Mouse (Mus musculus) kidney, embryonic 14.5 days (tissue): ENCODE measurements around the gene Nudt8. TPM values are rescaled to one million over a fixed set of nuclear protein-coding genes. Genes with fewer than 3 reads are reported as not detected.

Source experiments
- ATAC-seq: fragments of 200-750 bp; cut with Nextera tagmentation; 2 replicates; pipeline ENCODE4 v1.8.0; 2017; ENCODE audit warnings: moderate number of reproducible peaks, mild to moderate bottlenecking, moderate TSS enrichment, moderate library complexity; ENCODE audit not compliant: low FRiP score, low TSS enrichment
- H3K27ac ChIP-seq: fragments of 300-500 bp; sonication (generic); 2 replicates; pipeline ENCODE4 v1.5.1; 2014; ENCODE audit warnings: low read depth, mild to moderate bottlenecking, low read length, moderate library complexity, mixed read lengths
- H3K27me3 ChIP-seq: fragments of 300-500 bp; sonication (generic); 2 replicates; pipeline ENCODE4 v1.6.1; 2014; ENCODE audit warnings: mild to moderate bottlenecking, low read length; ENCODE audit not compliant: control insufficient read depth, insufficient read depth
- H3K36me3 ChIP-seq: fragments of 300-500 bp; sonication (generic); 2 replicates; pipeline ENCODE4 v1.6.1; 2014; ENCODE audit warnings: low read length, mixed read lengths; ENCODE audit not compliant: control insufficient read depth, insufficient read depth
- H3K4me1 ChIP-seq: fragments of 300-500 bp; sonication (generic); 2 replicates; pipeline ENCODE4 v1.6.1; 2014; ENCODE audit warnings: low read length, mixed read lengths; ENCODE audit not compliant: control insufficient read depth, insufficient read depth
- H3K4me2 ChIP-seq: fragments of 300-500 bp; sonication (generic); replicated peaks from 2 replicates; pipeline ENCODE4 v1.6.1; 2014; ENCODE audit warnings: low read depth, mild to moderate bottlenecking, low read length
- H3K4me3 ChIP-seq: fragments of 300-500 bp; sonication (generic); 2 replicates; pipeline ENCODE4 v1.5.1; 2014; ENCODE audit warnings: mild to moderate bottlenecking, low read length
- H3K9ac ChIP-seq: fragments of 300-500 bp; sonication (generic); 2 replicates; pipeline ENCODE4 v1.6.1; 2014; ENCODE audit warnings: low read depth, mild to moderate bottlenecking, low read length, moderate library complexity
- H3K9me3 ChIP-seq: fragments of 300-500 bp; sonication (generic); 2 replicates; pipeline ENCODE4 v1.6.1; 2016; ENCODE audit warnings: low read length; ENCODE audit not compliant: control insufficient read depth
- WGBS: fragments of 180-500 bp; shearing (Covaris S2); extraction: QIAGEN DNeasy Blood & Tissue Kit; methylation state at CpG from one replicate; pipeline ENCODE4 v1.1.7; 2014; 5-methylcytosine and 5-hydroxymethylcytosine counted together
- polyA plus RNA-seq: library from polyadenylated mRNA; unstranded; fragments of >200 nt; fragmentation: Nextera tagmentation; extraction: Ambion mirVana; gene quantifications from 2 replicates; pipeline ENCODE4 v1.2.1, GENCODE M21; 2014

Nudt8 gene
- polyA plus RNA-seq, 1 experiment from 2014 or later = 37.6 TPM

DNA sequence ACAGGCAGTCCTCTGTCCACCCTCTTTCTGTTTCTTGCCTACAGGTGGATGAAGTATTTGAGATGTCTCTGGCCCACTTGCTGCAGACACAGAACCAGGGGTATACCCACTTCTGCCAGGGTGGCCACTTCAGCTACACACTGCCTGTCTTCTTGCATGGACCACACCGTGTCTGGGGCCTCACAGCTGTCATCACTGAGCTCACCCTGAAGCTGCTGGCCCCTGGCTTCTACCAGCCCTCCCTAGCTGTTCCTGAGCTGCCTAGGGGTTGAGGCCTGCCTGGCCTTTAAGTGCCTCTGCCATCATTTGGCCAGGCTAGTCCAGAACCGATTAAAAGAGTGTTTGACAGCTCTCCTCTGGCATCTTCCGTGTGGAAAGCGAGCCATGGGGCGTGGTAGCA, 1.4 kb downstream of the Nudt8 start:
- no peak for ATAC-seq
- Histone ChIP-seq H3K4me1 (peaks cover 26% of the 10 kb centered on the region), H3K4me3 (no peak overlapping the region), H3K27ac (no peak overlapping the region), H3K9me3 (no peaks in the 10 kb centered on the region), H3K4me2 (no peak overlapping the region), H3K27me3 (no peaks in the 10 kb centered on the region), H3K36me3 (peaks cover 10% of the 10 kb centered on the region), H3K9ac (no peak overlapping the region)
- 76% methylated on average over 5 of the region's 5 CpGs for WGBS

DNA sequence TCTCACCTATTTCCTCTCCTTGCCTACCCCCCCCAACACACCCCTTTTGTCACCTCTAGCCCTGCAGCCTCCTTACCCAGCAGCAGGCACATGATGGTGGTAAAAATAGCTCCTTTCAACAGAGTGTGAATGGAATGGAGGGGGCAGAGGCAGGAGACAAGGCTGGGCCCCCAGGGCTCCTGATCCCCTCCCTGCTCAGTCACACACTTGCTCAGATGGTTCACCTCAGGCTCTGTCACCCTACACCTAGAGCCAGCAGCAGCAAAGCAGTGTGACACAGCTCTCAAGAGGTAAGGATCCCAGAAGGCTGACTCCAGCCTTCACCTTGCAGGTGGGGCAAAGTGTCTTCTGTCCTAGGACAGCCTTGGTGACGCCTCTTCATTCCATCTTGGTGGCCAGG, 2.7 kb downstream of the Nudt8 start, which contains the start of gene Doc2g:
TSS of gene Doc2g (plus strand) at position 202 of the 400 bp plus-strand sequence.
- Histone ChIP-seq H3K27ac (no peak within 1 kb of the TSS), H3K4me1 (peaks cover 21% of the 10 kb centered on the region), H3K4me2 (no peak within 1 kb of the TSS), H3K9ac (no peak within 1 kb of the TSS), H3K27me3 (no peaks in the 10 kb centered on the region), H3K9me3 (no peaks in the 10 kb centered on the region), H3K4me3 (no peak within 1 kb of the TSS), H3K36me3 (peaks cover 24% of the 10 kb centered on the region)
- WGBS = 67% methylated on average over 1 of the region's 1 CpGs
- ATAC-seq = no peak

DNA sequence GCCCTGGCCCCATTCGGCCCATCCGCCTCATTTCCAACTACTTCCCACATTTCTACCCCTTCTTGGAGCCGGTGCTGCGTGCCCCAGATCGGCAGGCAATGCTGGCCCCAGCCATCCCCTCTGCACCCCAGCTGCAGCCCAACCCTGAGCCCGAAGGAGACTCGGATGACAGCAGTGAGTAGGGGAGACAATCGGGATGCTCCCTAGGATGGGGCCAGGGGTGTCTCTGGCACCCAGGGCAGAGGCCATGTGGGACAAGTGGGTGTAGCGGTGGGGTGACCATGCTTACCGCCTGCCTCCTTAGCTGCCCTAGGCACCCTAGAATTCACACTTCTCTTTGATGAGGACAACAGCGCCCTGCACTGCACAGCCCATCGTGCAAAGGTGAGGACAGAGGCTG, 3.3 kb downstream of the Nudt8 start:
- 74% methylated on average over 12 of the region's 12 CpGs for WGBS
- no peak overlapping the region for H3K4me2 ChIP-seq
- ATAC-seq = no peak
- no peaks in the 10 kb centered on the region for H3K9me3 ChIP-seq
- peaks cover 29% of the 10 kb centered on the region for H3K36me3 ChIP-seq
- no peak overlapping the region for H3K27ac ChIP-seq
- H3K27me3 ChIP-seq = no peaks in the 10 kb centered on the region
- peaks cover 21% of the 10 kb centered on the region for H3K4me1 ChIP-seq
- H3K9ac ChIP-seq = no peak overlapping the region
- no peak overlapping the region for H3K4me3 ChIP-seq

DNA sequence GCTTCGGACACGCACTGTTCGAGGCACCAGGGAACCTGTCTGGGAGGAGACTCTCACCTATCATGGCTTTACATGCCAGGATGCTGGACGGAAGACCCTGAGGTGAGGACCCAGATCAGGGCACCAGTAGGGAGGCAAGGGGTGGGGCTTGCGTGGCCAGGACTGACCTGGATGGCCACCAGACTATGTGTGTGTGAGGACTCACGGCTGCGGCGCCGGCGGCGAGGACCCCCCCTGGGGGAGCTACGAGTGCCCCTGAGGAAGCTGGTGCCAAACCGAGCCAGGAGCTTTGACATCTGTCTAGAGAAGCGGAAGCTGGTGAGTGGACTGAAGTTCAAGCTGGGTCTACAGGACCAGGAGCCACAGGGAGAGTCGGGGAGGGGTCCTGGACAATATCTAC, 4.0 kb downstream of the Nudt8 start:
- 82% methylated on average over 15 of the region's 15 CpGs for WGBS
- no peak overlapping the region for H3K27ac ChIP-seq
- H3K9ac ChIP-seq = no peak overlapping the region
- no peaks in the 10 kb centered on the region for H3K27me3 ChIP-seq
- no peak overlapping the region for H3K4me3 ChIP-seq
- H3K4me1 ChIP-seq = peaks cover 15% of the 10 kb centered on the region
- H3K9me3 ChIP-seq = no peaks in the 10 kb centered on the region
- no peak for ATAC-seq
- H3K36me3 ChIP-seq = peaks cover 36% of the 10 kb centered on the region
- H3K4me2 ChIP-seq = no peak overlapping the region

DNA sequence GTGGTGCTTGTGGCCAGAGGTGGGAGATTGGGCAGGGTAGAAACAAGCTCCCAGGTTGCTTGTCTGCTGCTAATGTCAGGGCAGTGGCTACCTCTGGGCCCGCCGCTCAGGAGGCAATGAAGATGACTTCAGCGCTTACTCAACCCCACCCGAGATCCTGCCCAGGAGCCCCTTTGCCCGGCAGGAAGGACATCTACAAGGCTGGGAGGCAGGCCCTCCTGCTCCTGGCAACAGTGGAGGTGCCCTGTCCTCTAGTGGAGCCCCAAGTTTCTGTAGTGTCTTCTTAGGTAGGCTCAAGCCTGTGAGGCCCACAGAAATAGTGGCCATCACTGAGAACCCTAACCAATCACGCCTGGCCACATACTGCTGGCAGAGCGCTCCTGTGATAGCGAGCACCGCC, 4.7 kb downstream of the Nudt8 start:
- 90% methylated on average over 9 of the region's 9 CpGs for WGBS
- no peak overlapping the region for H3K9ac ChIP-seq
- H3K4me1 ChIP-seq = peaks cover 11% of the 10 kb centered on the region
- no peaks in the 10 kb centered on the region for H3K9me3 ChIP-seq
- H3K4me3 ChIP-seq = no peak overlapping the region
- no peaks in the 10 kb centered on the region for H3K27me3 ChIP-seq
- peaks cover 44% of the 10 kb centered on the region for H3K36me3 ChIP-seq
- no peak overlapping the region for H3K27ac ChIP-seq
- H3K4me2 ChIP-seq = no peak overlapping the region
- ATAC-seq = no peak

DNA sequence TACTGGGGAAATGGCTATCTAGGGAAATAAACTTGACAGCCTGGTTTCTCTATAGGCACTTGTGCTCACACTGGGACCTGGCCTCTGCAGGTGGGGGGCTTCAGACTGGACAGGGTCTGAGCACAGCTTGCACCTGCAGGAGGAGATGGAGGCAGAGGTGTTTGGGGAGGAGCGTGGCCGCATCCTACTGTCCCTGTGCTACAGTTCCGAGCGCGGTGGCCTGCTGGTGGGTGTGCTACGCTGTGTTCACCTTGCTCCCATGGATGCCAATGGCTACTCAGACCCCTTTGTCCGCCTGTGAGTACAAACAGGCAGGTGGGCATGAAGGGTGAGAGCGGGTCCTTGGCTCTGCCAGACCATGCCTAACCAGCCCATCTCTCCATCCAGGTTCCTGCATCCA, 5.6 kb downstream of the Nudt8 start:
- no peak overlapping the region for H3K9ac ChIP-seq
- WGBS = 96% methylated on average over 8 of the region's 8 CpGs
- no peak overlapping the region for H3K4me3 ChIP-seq
- H3K36me3 ChIP-seq = peaks cover 52% of the 10 kb centered on the region
- H3K27me3 ChIP-seq = no peaks in the 10 kb centered on the region
- peaks cover 8% of the 10 kb centered on the region for H3K4me1 ChIP-seq
- H3K27ac ChIP-seq = no peak overlapping the region
- H3K4me2 ChIP-seq = no peak overlapping the region
- ATAC-seq = no peak
- H3K9me3 ChIP-seq = no peaks in the 10 kb centered on the region

DNA sequence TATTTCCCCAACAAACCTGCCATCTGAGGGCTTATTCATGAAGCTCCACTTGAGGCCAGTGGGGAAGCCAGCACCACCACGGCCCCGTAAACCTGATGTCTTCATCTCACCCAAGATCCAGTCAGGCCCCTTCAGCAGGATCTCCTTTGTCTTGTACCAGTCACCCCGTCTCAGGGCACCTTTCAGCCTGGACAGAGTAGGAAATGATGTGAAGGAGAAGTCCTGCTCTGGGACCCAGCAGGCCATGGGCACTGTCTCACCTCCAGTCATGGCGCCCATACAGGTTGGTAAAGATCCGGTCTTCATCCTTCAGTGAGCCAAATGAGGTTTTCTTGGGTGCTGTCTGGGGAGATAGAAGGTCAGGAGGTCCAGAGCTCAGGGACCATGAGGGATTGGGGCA, 10.7 kb downstream of the Nudt8 start:
- Histone ChIP-seq H3K9me3 (no peaks in the 10 kb centered on the region), H3K4me1 (peaks cover 5% of the 10 kb centered on the region; the same call in 1 of the 2 replicates), H3K27ac (no peak overlapping the region), H3K9ac (no peak overlapping the region), H3K27me3 (no peaks in the 10 kb centered on the region), H3K36me3 (peaks cover 50% of the 10 kb centered on the region), H3K4me3 (no peak overlapping the region), H3K4me2 (no peak overlapping the region)
- WGBS = 96% methylated on average over 5 of the region's 5 CpGs
- ATAC-seq = no peak

DNA sequence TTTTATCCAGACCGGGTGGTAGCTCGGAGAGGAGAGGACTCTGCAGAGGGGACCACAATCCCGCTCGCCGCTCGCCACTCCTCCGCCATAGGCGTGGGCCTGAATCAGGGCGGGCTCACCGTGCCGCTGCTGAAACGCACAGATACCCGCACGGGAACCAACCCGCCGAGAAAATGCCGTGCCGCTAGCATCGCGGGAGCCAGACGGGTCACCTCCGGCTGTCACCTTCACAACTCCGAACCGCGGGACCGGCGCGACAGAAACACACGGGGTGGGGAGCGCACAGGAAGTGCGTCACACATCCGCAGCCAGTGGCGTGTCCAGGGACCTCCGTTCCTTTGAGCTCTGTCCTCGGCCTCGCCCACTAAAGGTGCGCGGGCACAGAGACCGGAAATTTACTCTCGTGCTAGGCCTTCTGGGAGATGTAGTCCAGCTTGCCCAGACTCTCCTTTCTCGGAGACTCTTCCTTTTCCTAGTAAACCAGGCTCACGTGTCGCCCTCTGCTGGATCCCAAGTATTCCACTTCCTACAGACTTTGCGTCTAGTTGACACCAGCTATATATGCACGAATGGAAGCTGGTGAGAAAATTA, 12.1 kb downstream of the Nudt8 start, which contains the start of gene Ndufv1:
TSS of gene Ndufv1 (minus strand) at position 375 of the 591 bp plus-strand sequence.
- H3K9me3 ChIP-seq = no peaks in the 10 kb centered on the region
- peaks cover 36% of the 10 kb centered on the region for H3K36me3 ChIP-seq
- H3K4me3 ChIP-seq = peak within 1 kb of the TSS; percentile 69
- H3K4me2 ChIP-seq = peak within 1 kb of the TSS; percentile 69
- ATAC-seq = peak; percentile 99
- no peak within 1 kb of the TSS for H3K27ac ChIP-seq
- under 1% methylated on average over 42 of the region's 45 CpGs for WGBS
- H3K4me1 ChIP-seq = peaks cover 5% of the 10 kb centered on the region; the same call in 1 of the 2 replicates
- H3K9ac ChIP-seq = peak within 1 kb of the TSS; percentile 62
- H3K27me3 ChIP-seq = no peaks in the 10 kb centered on the region

DNA sequence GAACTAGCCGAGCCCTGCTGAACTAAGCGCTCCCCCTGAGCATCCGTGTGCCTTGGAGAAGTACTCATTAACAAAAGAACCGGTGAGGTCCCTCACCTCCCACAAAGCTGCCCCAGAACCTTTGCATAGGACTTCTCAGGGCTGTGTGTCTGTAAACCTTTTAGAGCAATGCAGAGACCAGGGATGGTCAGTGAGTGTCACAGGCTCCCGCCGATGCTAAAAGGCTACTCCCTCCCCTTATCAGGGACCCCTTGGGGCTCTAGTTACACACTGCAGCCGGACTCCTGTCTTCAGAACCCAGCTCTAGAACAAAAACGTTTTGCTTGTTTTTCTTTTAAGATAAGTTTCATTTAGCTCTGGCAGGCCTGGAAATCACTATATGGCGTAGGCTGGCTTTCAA, 12.7 kb downstream of the Nudt8 start:
- Histone ChIP-seq H3K27ac (no peak overlapping the region), H3K4me3 (peak overlapping the region; percentile 22; the same call in 1 of the 2 replicates), H3K9ac (peak overlapping the region; percentile 12; the same call in 1 of the 2 replicates), H3K27me3 (no peaks in the 10 kb centered on the region), H3K9me3 (no peaks in the 10 kb centered on the region), H3K4me1 (peaks cover 5% of the 10 kb centered on the region; the same call in 1 of the 2 replicates), H3K4me2 (peak overlapping the region; percentile 33), H3K36me3 (peaks cover 31% of the 10 kb centered on the region)
- WGBS = 15% methylated on average over 9 of the region's 9 CpGs
- peak; percentile 46; the same call in 1 of the 2 replicates for ATAC-seq
